Mouse (Mus musculus) thymus, adult 18-20 months (tissue): ENCODE data around the gene Brd3.

ENCODE experiments used
- DNase-seq, 2 experiments: peaks; one replicate each; pipeline ENCODE4 v3.0.0; 2022; ENCODE audit warnings: mixed read lengths in 2 of 2

The Brd3 gene

DNA sequence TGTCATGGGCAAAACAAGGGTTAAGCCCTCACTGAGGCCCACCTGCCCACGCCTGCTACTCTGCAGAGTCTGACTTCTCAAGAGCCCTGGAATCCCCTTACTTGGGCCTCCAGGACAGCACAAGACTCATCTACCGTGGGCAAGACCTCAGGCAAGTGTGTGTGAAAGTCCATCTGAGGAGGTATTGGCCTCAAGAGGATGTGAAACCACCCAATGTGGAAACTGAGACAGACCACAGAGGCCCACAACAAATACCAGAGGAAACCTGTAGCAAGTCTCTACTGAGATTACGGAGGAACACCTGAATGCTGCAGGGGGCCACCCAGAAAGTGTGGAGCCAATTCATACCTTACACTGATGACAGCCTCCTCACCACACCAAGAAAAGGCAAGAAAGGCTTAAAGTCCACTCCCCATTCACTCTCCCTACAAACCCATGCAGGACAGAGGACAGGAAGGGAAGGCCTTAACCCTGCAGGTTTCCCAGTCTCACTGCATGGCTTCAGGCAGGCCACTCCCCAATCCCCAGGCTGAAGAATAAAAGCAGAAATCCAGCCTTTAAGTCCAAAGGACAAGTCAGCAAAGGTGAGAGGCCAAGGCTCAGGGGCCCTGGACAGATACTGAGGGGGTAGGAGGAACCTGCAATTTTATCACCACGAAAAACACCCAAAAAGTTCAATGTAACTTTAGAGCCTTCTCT is 38.0 kb downstream of the Brd3 start:
- DNase-seq, result no peak

DNA sequence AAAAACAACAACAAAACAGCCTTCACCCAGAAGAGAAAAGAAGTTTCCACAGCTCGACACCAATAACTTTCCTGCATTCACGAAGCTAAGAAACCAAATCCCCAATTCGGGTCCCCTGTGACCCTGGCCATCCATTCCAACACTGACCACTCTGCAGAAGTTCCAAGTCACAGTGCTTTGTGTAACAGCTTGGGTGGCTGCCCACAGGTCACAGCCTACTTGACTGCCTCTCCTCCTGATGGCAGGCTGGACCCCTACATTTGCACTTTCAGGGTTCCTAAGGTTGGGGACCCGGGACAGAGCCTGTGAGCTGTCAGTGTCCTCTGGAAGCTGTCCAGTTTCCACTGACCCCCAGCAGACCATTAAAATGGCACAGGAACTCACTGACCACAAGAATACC is 44.6 kb downstream of the Brd3 start:
- DNase-seq, result no peak

DNA sequence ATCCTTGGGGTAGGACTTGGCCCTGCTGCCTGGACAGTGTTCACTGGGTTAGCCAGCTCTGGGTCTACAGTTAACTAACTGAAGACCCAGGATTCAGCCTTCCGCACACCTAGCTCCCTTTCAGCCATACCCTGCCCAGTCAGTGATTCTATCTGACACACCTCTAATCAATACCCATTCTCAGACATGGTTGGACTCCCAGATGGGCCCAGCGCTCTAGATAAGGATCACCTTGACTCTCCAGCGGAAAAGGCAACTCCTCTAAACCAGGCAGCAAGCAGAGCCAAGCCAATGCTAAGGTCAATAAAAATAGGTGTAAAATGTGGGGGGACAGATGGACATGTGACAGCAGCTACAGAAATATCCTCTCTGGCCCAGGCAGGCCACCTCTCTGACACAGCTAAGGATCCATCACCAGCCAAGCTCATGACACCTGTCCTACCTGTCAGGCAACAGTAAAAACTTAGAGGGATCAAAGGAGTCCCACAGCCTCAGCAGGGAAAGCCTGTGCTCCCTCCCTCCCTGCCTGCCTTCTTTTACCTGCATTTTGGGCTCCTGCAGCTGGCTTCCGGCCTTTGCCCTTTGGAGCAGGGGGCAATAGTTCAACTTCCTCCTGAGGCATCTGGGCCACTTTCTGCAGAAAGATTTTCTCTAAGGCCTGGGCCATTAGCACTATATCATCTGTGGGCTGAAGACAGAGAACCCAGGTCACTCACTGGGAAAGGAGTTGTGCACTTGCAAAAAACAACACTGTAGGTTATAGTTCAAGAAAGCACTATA is 45.4 kb downstream of the Brd3 start:
- DNase-seq, result no peak

DNA sequence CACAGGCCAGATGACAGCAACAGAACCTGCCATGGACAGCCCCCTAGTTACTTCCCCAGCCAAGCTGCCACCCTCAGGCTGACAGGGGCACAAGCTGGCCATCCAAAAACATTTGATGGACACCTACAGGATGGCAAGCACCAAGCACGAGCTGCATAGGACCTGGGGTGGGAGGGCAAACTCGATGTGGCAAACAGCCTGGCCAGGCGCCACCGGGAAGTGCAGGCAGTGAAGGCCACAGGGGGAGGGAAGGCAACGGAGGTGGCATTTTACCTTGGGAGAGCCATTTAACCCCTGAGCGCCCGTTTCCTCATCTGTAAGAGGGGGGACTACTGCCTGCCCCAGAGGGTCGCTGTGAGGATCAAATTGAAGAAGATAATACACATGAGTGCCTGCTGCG is 46.8 kb downstream of the Brd3 start:
- no peak for DNase-seq

DNA sequence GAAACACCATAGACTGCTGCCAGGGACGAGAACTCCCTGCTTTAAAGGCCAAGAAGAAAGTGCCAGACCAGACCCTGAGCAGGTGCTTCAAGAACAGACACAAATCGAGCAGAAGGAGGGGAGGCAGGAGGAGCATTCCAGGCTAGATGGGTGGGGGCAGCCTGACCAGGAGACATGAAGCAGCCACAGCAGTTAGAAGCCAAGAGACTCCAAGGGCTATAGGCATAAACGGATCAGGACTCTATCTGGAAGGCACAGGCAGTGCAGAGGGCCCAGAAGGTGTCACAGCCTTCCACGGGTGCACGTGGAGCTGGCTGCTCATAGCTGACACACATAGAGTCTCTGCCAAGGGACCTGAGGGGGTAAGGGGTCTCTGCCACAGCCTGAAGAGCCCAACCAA is 47.3 kb downstream of the Brd3 start:
- DNase-seq, result no peak

DNA sequence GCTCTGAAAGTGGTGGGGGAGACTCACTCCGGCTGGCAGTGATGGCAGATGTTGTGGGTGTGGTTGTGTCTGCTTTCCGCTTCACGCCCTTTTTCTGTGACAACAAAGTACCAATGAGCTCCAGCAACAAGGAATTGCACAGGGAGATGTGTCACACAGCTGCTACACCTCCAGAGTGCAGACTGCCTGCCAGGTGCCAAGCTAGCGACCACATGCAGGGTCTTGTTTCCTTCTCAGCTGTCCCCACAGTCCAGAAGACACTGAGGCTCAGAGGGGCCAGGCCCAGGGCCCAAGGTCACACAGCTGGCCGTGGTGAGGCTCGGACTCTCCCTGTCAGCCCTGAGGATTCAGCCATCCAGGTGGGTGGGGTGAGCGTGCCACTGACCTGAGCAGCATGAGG is 47.7 kb downstream of the Brd3 start:
- DNase-seq, result no peak

DNA sequence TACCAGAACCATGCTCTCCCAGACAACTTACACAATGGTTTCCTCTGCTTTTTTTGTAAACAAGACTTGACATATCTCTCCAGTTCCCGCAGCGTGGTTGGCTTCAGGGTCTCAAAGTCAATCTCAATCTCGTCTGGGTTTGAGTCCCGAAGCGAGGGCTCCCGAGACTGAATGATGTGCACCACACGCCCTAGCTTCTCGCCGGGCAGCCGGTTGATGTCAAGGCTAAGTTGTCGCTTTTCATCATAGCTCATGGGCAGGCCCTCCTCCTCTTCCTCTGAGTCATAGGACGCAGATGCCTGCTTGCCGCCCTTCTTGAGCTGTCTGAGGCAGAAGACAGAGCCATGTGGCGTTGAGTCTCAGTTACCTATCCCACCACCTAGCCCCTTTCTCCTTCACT is 57.2 kb downstream of the Brd3 start:
- no peak for DNase-seq

DNA sequence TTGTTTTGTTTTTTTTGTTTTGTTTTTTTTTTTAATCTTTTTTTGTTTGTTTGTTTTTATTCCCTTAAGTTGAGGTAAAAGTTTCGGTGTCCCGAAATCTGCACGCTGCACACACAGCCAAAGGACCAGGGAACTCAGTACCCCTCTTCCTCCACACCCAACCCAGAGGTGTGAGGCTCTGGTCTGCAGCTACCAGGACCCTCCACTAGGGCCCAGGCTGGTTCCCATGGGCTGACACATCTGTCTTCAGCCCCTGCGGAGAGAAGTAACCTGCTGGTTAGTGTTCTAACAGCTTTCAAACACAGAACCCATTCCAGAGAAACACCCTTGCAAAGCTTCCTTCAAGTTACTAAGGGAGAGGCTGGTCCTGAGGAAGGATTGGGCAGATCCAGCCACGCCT is 59.7 kb downstream of the Brd3 start:
- no peak for DNase-seq

DNA sequence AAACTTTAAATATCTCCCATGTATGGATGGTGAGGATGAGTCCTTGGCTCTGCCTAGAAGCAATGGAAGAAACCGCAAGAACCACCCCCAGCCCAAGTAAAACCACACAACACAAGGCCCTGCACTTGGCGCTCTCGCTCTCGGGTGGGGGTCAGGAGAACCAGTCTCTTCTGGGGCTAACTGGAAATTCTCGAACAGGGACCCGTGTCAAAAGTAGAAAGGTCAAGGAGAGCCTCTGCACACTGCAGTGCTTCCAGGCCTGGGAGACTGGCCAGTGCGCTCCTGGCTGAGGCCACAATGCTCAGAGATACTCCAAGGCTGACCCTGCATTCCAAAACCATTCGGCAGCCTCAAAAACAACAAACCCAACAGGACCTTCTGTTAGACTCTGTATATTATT is 60.6 kb downstream of the Brd3 start:
- DNase-seq, result no peak

DNA sequence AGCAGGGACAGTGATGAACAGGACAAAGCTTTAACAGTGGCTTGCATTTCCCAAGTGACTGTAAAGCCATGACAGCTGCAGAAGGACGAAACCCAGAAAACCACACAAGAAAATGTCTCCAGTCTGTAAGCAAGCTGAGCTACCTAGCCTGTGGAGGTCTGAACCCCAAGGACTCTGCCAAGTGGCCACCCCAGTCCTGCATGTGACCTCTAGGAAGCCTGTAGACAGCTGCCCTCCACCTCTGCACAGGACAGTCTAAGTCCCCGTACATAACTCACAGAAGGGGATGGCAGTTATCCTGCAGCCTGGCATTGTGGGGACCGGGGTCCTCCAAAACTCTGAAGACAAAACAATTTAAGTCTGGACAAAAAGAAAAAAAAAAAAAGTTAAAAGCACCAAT is 61.6 kb downstream of the Brd3 start:
- no peak for DNase-seq

DNA sequence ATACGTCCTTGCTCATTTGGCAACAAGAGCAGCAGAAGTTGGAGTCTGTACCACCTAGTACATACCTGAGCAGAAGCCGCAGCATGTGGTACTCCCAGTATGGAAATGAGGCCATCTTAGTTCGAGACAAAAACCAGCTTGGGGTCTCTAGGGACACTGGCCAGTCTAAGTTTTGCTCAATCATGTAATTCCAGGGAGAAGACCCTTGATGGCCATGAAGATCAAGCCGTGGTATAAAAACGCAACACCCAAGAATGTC is 64.1 kb downstream of the Brd3 start:
- DNase-seq, result no peak

DNA sequence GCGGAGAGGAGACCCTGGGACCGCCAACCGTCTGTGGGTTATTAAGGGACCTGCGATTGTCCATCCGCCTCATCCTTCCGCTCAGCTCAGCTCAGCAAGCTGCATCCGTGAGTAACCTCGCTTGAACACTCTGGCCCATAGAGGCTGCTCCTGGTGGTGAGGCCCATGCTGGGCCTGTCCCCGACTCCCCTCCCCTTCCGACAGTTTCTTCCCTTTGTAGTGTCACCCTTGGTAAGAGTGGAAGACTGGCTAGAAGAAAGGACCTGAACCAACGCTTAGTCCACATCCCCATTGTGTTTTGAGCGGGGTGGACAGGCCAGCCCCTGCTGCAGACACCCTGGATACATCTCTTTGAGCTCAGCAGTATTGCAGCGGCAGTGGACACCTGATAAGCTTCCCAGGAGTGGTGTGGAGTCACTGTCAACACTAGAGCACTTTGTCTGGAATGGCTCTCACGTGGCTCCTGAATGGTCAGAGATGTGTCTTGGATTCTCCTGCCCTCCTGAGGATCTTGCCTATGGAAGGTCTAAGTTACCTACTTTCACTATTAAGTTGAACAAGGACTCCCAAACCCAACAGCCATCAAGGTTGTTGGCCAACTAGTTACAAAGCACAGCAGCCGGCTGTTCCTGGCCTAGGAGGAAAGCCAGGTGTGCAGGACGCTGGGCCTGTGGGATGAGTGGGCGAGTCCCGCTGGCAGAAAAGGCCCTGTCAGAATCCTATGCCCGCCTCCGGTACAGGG is 64.6 kb downstream of the Brd3 start:
- DNase-seq, result no peak

DNA sequence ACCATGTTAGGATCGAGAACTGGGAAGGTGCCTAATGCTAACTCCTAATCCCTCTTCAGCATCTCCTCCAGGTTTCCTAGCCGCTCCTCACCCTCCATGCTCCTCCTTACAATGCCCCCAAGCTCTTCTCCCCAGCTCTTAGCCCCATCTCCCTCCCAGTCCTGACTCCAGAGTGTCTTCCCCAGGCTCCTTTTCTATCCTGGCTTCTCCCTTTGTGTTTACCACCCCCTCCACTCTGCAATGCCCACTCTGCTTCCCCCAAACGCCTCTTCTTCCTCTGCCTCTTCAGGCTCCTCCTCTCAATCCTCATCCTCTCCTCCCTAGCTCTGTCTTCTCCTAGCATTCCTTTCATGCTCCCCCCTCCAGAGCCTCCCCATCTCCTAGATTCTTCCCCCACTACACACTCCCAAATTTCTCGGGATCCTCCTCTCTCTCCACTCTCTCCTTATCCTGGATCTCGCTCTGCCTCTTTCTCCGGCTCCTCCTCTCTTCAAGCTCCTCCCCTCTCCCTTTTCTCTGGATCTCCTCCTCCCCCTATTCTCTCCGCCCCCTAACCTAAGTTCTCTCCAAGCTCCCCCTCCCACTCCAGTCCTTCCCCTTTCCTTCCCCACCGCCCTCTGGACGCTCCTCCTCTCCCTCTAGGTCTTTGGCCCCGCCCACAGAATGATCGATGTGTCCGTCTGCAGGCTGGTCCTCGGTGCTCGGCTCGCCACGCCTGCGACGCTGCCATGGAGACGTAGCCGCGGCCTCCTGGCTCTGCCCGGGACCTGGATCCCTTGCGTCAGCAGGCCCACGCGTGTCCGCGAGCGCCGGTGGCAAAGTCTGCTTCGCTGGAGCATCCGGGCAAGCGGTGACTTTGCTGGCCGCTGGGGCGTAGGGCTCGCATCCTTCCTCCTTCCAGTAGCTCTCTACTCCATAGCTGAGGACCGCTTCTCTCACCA is 65.4 kb downstream of the Brd3 start, which contains the start of gene Brd3os:
Gene Brd3os, plus strand, starts transcription at position 558 of the 941 bp plus-strand sequence.
- peak; percentile 57 to 68 for DNase-seq

DNA sequence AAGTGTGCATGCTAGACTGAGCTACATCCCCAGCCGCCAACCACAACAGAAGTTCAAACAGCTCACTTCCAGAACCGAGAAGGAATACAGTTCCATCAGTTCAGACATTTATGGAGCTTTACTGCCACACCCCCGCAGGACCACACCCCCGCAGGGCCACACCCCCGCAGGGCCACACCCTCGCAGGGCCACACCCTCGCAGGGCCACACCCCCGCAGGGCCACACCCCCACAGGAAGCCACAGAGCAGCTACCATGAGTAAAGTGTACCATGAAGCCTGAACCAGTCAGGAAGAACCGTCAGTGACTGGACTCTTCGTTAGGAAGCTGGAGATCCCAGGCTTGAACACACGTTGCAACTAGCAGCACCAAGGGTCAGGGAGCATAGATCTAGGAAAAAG is 69.2 kb downstream of the Brd3 start:
- peak in 1 of 2 experiments; percentile 41 for DNase-seq

DNA sequence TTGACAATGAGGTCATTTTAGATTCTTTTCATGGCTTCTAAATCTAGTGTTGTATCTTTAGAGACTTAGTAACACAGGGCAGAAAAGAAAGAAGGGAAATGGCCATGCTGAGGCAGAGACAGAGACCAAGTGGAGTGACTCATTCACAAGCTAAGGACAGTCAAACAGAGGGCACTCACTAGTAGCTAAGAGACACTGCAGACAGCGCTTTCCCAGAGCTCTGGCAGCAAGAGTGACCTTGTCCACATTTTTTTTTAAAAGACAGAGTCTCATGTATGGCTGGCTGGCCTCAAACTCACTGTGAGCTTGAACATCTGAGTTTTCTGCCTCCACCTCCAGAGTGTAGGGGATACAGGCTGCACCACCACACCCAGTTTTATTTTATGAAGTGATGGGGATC is 69.6 kb downstream of the Brd3 start:
- no peak for DNase-seq

DNA sequence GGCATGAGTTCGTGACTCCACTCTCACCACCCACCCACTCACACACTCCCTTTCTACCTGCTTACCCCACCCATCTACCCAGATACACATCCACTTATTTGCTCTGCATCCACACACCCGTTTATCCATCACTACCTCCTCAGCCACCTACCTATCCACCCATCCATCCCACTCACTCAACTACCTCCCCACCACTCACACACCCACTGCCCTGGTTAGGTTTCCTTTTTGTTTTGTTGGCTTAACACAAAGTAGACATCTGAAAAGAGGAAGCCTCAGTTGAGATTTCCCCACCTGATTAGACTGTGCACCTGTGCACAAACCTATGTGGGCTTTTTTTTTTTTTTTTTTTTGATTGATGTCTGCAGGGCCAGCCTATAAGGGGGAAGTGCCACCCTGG is 74.9 kb downstream of the Brd3 start:
- DNase-seq, result peak in 1 of 2 experiments; percentile 48

DNA sequence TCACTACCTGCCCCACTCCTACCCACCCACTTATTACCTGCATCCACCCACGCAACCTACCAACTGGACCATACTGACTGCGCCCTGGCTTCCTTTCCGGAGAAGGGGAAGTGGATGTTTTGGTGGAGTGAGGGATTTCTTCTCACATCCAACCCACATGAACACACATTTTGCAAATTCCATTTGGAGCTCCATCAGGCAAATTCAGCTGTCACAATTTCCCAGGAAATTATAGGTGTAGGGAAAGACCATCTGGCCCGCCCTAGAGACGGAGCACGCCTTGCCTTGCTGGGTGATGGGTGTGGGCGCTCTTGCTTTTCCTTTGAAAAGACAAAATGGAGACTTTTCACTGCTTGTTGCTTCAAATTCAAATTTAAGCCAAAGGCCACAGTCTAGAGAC is 76.8 kb downstream of the Brd3 start:
- DNase-seq, result no peak

DNA sequence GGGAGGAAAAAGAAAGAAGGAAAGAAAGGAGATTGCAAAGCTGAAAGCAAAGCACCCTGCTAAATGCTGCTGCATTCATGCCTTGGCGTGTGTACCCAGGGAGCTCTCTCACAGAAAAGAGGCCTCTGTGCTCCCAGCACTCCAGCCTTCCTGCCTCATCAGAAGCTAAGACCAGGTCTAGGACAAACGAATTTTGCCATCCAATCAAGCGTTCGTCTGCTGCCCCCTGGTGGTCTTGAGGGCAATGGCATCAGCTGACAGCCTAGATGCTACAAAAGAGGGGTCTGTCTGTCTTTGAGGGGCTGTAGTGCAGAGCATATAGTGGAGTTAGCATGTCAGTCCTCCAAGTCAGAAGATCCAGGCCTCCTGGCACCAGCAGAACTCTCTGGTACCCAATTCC is 79.4 kb downstream of the Brd3 start:
- DNase-seq, result peak; percentile 67 to 73

DNA sequence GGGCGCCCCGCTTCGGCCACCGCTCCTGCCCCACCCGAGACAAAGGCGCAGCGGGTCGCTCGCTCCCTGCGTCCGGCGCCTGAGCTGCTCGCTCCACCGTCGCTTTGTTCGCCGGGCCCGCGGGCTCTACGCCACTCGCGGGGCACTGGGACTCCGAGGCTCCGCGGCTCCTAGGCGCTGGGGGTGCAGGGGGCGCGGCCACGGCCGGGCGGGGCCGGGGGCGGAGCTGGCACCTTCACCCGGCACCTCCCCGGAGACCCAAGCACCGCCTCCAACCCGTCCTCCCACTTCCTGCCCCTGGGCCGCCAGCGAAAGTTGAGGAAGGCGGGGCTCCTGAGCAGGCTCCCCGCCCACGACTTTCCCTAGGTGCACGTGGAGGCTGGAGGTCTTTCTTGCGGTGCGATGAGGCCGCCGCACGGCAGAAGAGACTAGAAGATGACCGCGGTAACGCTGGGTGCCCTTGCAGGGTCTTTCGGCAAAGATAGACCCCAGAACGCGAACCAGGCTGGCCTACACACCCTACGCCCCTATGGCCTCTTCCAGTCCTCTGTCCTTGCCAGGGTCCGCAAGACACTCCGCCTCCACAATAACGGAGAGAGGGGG is 80.5 kb downstream of the Brd3 start, which contains the start of gene Vav2:
Gene Vav2, minus strand, starts transcription at position 179 of the 603 bp plus-strand sequence.
- DNase-seq, result peak; percentile 94 to 95

DNA sequence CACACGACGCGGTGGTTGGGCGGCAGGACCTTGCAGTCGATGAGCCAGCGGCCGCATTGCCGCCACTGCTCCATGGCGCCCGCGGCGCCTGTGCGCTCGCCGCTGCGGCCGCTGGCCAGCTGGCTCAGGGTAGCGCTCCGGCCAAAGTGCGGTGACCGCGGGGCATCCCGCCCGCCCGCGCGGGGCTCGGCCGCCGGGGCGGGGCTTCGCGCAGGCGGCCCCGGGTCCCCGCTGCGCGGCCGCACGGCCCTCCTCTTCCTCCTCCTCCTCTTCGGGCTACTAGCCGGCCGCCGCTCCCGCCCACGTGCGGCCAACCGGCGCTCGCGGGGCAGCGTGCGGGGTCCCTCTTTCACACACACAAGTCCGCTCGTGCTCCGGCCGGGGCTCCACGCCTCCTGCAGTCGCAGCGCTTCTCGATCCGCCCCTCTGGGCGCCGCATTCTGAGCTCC is 81.0 kb downstream of the Brd3 start:
- DNase-seq, result no peak

DNA sequence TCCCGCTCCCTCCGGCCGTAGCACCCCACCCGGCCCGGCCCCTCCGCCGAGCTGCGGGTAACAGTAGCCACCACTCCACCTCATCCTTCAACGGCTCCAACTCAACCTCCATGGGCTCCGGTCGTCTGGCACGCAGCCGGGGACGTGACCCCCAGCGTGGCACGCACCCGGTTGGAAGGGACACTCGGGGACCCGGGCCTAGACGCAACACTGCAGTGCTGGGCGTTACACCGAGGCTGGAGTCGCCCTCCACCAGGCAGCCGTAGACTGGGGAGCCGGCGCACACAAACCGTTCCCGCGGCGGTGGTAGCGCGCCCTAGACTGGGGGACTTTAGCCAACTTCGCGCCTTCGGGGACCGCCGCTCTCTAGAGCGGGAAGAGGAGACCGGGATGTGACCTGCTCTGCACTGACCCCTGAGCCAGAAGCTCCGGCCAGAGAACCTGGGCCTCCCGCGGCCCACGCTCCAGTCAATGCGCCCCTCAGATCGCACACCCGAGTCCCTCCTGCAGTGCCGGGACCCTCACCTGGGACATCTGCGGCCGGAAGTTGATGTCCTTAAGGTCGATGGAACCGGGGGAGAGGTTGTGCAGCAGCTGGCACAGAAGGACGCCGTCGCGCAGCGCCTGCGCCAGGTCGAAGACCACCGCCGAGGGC is 81.6 kb downstream of the Brd3 start:
- peak; percentile 39 to 47 for DNase-seq

DNA sequence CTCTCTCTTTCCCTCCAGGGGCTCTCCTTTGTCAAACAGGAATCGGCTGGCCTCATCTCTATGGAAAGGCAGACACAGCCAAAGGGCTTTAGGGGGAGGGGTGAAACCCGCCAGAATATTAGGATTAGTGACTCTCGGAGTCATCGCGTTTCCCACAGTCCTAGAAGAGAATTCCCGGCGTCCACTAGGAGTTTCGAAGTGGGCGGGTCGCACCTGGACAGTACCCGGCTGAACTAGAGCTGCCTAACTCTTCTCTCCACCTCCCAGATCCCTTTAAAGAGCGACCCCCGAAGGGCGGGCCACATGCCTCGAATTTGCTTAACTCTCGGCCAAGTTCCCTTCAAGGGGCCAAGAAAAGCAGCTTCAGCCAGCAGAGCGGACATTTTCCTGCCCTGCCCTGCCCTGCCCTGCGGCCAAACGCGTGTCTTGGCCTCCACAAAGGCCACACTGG is 82.3 kb downstream of the Brd3 start:
- peak in 1 of 2 experiments; percentile 24 for DNase-seq
